Mouse (Mus musculus): ENCODE measurements at regions not wholly inside any gene's neighbourhood (a gene's known extent, or its start where the extent isn't known, plus 50 kb on each side); places are given as distances from the start of the nearest gene placed in this dataset.

GRCm38 (mm10) chr8:97477098-97477457 is 1588.7 kb upstream of the Got2 start:
- DNase-seq (ENCODE audit: low read depth, low spot score): no peak

- no peak for DNase-seq (ENCODE audit: low read depth, low spot score)
These were observed 1588.2 kb upstream of the Got2 start for GRCm38 (mm10) chr8:97476430-97477097.

- DNase-seq (ENCODE audit: low read depth, low spot score): no peak
These were observed 1585.0 kb upstream of the Got2 start for GRCm38 (mm10) chr8:97473326-97473725.

- DNase-seq (ENCODE audit: low read depth, low spot score): no peak
These were observed 1573.1 kb upstream of the Got2 start for GRCm38 (mm10) chr8:97461478-97461877.

GRCm38 (mm10) chr8:97447696-97448095 is 1559.3 kb upstream of the Got2 start:
- no peak for DNase-seq (ENCODE audit: low read depth, low spot score)

GRCm38 (mm10) chr8:97441483-97441882 is 1553.1 kb upstream of the Got2 start:
- DNase-seq (ENCODE audit: low read depth, low spot score): no peak

- no peak for DNase-seq (ENCODE audit: low read depth, low spot score)
These were observed 1545.2 kb upstream of the Got2 start for GRCm38 (mm10) chr8:97433584-97433983.

- no peak for DNase-seq (ENCODE audit: low read depth, low spot score)
These were observed 1543.1 kb upstream of the Got2 start for GRCm38 (mm10) chr8:97431467-97431866.

GRCm38 (mm10) chr8:97422331-97422730 is 1534.0 kb upstream of the Got2 start:
- no peak for DNase-seq (ENCODE audit: low read depth, low spot score)

- DNase-seq (ENCODE audit: low read depth, low spot score): no peak
These were observed 1526.4 kb upstream of the Got2 start for GRCm38 (mm10) chr8:97414742-97415141.

- peak; percentile 48 for DNase-seq (ENCODE audit: low read depth, low spot score)
These were observed 1515.0 kb upstream of the Got2 start for GRCm38 (mm10) chr8:97403308-97403707.

- DNase-seq (ENCODE audit: low read depth, low spot score): no peak
These were observed 1509.0 kb upstream of the Got2 start for GRCm38 (mm10) chr8:97397327-97397719.

GRCm38 (mm10) chr8:97396634-97397326 is 1508.4 kb upstream of the Got2 start:
- DNase-seq (ENCODE audit: low read depth, low spot score): peak; percentile 28

GRCm38 (mm10) chr8:97389651-97390050 is 1501.3 kb upstream of the Got2 start:
- DNase-seq (ENCODE audit: low read depth, low spot score): peak; percentile 23

- no peak for DNase-seq (ENCODE audit: low read depth, low spot score)
These were observed 1500.8 kb upstream of the Got2 start for GRCm38 (mm10) chr8:97389149-97389548.

GRCm38 (mm10) chr8:97374911-97375771 is 1486.8 kb upstream of the Got2 start:
- no peak for DNase-seq (ENCODE audit: low read depth, low spot score)

- DNase-seq (ENCODE audit: low read depth, low spot score): no peak
These were observed 1458.3 kb upstream of the Got2 start for GRCm38 (mm10) chr8:97346630-97347029.

- no peak for DNase-seq (ENCODE audit: low read depth, low spot score)
These were observed 1427.2 kb upstream of the Got2 start for GRCm38 (mm10) chr8:97315497-97315896.

GRCm38 (mm10) chr8:97308304-97308703 is 1420.0 kb upstream of the Got2 start:
- peak; percentile 37 for DNase-seq (ENCODE audit: low read depth, low spot score)

GRCm38 (mm10) chr8:97270582-97270981 is 1382.2 kb upstream of the Got2 start:
- DNase-seq (ENCODE audit: low read depth, low spot score): no peak

- DNase-seq (ENCODE audit: low read depth, low spot score): no peak
These were observed 1372.6 kb upstream of the Got2 start for GRCm38 (mm10) chr8:97260964-97261363.

- DNase-seq (ENCODE audit: low read depth, low spot score): no peak
These were observed 1365.8 kb upstream of the Got2 start for GRCm38 (mm10) chr8:97254169-97254568.
